Mouse (Mus musculus): ENCODE data around the gene Ube2z.
"Not testable (repeated sequence)": the region's sequence is repeated elsewhere in the genome, so short reads cannot be mapped to it uniquely, and the experiment has no call there.

Gene Ube2z

GRCm38 (mm10) chr11:96065215-96065911 lies at the start of gene Ube2z:
Gene Ube2z, minus strand, starts transcription at chr11:96065388.
- DNase-seq = peak; percentile 98

DNA sequence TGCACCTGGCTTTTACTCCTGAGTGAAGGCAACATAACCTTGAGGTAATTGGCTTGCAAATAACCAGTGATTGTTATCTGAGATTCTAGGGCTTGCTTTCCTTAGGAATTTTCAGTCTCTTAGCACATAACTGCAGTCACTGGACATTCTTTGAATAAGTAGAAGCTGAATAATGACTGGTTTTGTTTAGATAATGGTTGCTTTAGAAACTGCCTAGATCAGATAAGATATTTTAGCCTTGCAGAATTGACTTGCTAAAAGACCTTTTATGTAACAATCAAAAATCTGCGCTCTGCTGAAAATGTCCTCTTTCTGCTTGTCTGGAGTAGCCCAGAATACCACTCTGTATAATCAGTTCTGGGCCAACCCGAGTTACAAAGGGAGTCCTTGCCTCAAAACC lies 48.9 kb upstream of the Ube2z start:
- DNase-seq = no peak

GRCm38 (mm10) chr11:96111751-96112150 lies 46.6 kb upstream of the Ube2z start, which contains the start of gene Calcoco2:
Gene Calcoco2, minus strand, starts transcription at chr11:96111964.
- DNase-seq = no peak

- not testable (repeated sequence) for DNase-seq
These were observed 45.8 kb upstream of the Ube2z start for GRCm38 (mm10) chr11:96110950-96111349.

DNA sequence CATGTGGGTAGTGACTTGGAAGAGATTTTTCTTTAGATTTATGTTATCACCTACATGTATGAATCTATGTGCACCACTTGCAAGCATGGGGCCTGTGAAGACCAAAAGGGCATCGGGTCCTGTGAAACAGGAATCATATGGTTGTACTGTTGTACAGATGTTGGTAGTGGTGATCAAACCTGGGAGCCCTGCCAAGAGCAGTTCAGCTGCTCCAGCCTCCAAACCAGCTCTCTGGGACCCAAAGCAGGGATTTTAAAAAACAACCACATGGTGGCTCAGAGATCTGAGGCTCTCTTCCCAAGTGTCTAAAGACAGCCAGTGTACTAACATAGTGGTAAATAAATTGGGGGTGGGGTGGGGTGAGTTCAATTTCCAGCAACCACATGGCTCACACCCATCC lies 43.2 kb upstream of the Ube2z start:
- DNase-seq = no peak

GRCm38 (mm10) chr11:96093361-96093760 lies 28.2 kb upstream of the Ube2z start:
- peak; percentile 46 for DNase-seq

GRCm38 (mm10) chr11:96092674-96093291 lies 27.6 kb upstream of the Ube2z start:
- DNase-seq = no peak

GRCm38 (mm10) chr11:96091073-96091472 lies 25.9 kb upstream of the Ube2z start:
- DNase-seq = no peak

- no peak for DNase-seq
These were observed 22.8 kb upstream of the Ube2z start for GRCm38 (mm10) chr11:96087981-96088380.

GRCm38 (mm10) chr11:96082682-96083081 lies 17.5 kb upstream of the Ube2z start:
- no peak for DNase-seq

DNA sequence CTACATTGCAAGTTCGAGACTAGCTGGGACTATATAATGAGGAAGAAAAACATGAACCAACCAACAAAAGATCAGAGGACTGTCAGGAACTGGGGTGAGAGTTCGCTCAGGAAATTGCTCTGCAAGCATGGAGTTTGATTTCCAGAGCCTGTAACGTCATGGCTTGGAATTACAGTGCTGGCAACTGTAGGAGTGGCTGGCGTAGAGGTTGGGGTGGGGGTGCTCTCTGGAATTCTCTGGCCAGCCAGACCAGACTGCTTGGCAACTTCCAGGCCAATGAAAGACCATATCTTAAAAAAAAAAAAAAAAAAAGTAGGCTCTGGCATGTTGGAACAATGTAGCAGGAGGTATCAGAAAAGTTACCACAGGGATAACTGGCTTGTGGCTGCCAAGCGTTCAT lies 15.5 kb upstream of the Ube2z start:
- DNase-seq = no peak

DNA sequence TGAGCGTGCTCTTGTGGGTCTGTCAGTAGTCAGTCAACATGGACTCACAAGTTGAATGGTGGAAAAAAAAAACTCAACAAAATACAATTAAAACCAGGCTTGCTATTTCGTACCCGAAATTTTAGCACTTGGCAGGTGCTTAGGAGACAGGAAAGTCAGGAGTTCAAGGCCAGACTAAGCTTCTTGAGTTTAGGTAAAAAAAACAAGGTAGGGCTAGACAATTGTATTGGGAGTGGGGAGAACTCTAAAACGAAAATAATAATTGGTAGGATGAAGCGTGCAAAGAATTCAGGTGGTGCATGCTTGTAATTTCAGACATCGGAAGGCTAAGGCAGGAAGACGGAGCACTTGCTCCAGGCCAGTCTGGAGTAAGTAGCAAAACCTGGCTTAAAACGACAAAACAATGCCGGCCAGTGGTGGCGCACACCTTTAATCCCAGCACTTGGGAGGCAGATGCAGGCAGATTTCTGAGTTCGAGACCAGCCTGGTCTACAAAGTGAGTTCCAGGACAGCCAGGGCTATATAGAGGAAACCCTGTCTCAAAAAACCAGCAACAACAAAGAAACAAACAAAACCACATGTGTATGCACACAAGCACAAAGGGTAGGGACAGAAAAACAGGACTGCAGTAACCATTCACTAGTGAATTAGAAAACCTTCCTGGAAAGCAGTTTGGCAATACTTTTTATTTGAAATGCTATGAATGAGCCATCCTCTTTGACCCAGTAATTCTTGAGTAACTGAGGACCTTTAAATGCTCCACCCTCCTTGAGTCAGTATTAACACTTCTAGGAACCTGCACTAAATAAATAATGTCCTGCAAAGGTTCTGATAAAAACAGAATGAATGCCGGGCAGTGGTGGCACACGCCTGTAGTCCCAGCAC lies 11.3 kb upstream of the Ube2z start:
- DNase-seq = no peak

DNA sequence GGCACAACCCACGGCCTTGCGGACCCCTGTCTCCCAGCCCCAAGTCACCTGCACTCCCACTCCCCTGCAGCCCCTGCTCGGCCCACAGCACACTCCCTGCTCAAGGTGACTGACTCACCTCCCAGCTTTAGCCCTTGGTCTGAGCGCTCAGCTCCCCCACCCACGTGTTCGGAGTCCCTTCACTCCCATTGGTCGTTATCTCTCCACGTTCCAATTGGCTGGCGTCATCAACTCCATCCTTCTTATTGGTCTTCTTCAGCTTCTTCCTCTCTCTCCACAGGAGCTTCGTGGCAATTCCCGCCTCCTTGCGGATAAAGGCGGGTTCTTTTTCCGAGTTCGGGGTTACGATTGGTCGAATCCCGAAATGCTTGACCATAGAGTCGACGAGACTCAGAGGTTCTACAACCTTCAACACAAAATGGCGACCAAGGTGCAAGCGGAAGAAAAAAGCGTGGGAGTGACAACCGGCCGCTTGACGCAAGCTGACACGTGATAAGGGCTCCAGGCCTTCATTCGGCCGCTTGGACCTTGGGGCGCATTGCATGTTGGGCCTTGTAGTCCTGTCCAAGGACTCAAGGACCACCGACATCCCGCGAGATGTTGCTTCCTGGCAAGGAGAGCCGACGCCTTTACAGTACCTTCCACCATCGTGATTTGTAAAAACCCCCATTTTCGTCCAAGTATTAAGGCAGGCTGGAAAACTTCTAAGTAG lies 10.5 kb upstream of the Ube2z start, which contains the start of gene Atp5g1:
Gene Atp5g1, minus strand, starts transcription at position 162 of the 712 bp plus-strand sequence.
- peak; percentile 97 for DNase-seq

DNA sequence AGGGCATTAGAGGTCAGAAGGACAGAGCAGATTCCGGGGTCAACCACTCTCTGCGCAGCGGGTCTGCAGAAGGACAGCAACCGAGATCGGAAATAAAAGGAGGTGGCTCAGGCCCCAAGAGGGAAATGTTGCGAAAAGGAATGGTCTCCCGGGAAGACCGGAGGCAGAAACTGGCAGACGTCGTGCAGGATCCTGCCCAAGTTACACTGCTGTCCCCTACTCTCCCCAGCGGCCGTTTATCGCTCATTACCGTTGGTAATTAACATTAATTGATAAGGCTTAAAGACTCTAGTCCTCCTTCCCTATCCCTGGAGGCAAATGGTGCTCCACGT lies 10.0 kb upstream of the Ube2z start:
- no peak for DNase-seq

GRCm38 (mm10) chr11:96074351-96075176 lies 9.4 kb upstream of the Ube2z start:
- DNase-seq = peak; percentile 10

DNA sequence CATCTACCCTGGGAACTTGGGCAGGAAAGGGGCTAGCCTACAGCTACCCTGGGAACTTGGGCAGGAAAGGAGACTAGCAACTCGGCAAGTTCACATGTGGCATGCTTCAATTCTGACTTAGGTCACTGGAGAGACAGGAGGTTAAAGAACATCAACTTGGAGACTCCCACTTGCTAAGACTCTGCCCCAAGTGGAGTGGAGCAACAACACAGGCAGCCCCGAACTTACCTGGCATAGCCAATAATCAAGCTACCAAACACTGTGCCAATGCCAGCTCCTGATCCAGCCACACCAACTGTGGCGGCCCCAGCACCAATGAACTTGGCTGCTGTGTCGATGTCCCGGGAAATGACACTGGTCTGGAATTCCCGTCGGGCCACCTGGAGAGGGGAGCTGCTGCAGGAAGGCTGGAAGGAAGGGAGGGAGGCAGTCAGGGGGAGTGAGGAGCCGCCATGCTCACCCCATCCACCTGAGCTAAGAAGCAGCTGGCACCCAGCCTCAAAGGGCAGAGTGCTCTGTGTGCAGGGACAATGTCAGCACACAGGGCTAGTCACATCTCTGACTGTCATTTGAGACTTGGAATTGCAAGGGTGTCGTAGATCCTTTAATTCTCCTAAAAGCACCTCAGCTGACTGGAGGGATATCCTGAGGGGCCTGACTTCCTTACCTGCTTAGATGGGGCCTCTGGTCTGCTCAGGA lies 8.3 kb upstream of the Ube2z start:
- no peak for DNase-seq

GRCm38 (mm10) chr11:96071013-96071412 lies 5.8 kb upstream of the Ube2z start:
- no peak for DNase-seq

GRCm38 (mm10) chr11:96070353-96070752 lies 5.2 kb upstream of the Ube2z start:
- no peak for DNase-seq

DNA sequence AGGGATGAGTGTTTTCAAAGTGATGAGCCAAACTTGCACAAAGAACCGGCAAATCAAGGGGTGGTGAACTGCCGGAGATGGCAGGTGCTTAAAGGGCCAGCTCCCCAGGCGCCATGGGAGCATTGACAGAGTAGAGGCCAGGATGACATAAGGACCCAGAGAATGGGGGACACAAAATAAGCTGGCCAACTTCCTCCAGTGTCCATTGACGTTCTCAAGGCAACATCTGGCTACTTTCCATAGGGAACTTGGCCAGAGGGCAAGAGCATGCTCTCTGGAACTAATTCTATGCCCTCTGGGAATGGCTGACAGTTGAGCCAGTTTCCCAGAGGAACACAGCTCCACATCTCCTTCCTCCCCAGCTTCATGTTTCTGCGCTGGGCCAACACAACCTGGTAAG lies 3.0 kb upstream of the Ube2z start:
- no peak for DNase-seq

- DNase-seq = peak; percentile 64
These were observed 520 bp downstream of the Ube2z start for GRCm38 (mm10) chr11:96064521-96065214.

GRCm38 (mm10) chr11:96058309-96058708 lies 6.9 kb downstream of the Ube2z start:
- no peak for DNase-seq
